Mouse (Mus musculus): ENCODE measurements around the gene Tmem82.

The Tmem82 gene

DNA sequence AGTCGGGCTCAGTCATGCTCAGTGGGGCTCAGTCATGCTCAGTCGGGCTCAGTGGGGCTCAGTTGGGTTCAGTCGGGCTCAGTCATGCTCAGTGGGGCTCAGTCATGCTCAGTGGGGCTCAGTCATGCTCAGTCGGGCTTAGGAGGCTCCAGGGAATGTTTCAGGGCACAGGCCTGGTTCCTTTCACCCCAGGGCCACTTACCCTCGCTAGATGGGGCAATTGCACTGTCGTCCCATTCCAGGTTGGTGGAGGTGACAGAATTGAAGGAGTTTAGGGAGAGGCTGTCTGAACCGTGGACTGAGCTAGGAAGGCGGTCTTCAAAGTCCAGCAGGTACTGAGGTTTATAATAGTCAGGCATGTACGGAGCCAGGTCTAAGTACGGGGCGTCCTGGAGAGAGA, 21.0 kb upstream of the Tmem82 start:
- no peak for DNase-seq

- DNase-seq = no peak
Measured at GRCm38 (mm10) chr4:141636693-141637092, 18.3 kb upstream of the Tmem82 start.

- no peak for DNase-seq
Measured at GRCm38 (mm10) chr4:141635991-141636390, 17.6 kb upstream of the Tmem82 start.

GRCm38 (mm10) chr4:141632111-141632873, 13.9 kb upstream of the Tmem82 start:
- DNase-seq = no peak

GRCm38 (mm10) chr4:141631250-141631649, 12.8 kb upstream of the Tmem82 start:
- DNase-seq = no peak

DNA sequence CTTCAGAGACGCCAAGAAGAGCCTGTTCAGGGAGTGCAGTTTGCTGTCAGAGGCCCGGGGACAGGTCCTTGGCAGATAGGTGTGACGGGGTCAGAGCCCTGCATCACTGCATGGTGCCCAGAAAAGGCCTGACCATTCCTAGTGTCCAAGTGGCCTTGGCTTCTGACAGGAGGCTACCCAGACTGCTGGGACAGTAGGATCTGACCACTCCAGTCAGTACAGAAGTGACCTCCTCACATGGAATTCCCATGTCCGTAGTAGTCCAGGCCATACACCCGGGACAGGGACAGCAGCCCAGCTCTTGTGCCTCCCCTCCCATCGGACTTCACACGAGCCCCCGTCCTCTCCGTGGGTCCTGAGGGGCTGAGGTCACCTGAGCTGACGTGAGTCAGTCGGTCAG, 11.6 kb upstream of the Tmem82 start:
- DNase-seq = no peak

DNA sequence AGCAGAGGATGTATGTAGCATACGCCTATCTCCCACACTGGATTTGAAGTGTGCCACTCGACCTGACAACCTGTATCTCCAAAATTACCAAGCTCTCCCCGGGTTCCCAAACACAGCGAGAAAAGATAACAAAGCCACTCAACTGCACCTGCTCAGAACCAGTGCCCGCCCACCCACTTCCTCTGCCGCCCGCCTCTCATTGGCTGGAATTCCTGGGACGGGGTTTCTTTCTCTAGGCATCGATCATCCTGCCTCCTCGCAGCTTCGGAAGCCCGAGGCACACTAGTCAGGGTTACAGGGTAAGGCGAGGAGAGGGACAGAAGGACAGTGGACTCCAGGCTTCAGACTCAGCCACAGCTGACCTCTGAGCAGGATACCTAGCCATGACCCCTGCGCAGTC, 10.2 kb upstream of the Tmem82 start:
- DNase-seq = no peak

DNA sequence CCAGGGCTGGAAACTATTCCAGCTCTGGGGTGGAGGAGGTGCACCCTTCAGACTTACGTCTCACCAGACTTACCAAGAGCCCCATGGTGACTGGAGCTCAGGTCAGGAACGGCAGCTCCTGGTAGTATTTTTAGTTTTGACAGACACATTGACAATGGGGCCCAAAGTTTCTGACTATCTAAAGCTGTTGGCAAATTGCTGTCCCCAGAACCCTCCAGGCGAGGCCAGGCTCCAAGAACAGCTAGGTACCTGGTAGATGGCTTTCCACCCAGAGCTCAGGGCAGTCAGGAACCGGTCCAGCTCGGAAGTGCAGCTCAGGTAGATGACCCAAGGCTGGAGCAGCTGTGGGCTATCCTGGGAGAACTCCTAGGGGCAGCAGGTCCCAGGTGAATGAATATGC, 9.1 kb upstream of the Tmem82 start:
- no peak for DNase-seq

DNA sequence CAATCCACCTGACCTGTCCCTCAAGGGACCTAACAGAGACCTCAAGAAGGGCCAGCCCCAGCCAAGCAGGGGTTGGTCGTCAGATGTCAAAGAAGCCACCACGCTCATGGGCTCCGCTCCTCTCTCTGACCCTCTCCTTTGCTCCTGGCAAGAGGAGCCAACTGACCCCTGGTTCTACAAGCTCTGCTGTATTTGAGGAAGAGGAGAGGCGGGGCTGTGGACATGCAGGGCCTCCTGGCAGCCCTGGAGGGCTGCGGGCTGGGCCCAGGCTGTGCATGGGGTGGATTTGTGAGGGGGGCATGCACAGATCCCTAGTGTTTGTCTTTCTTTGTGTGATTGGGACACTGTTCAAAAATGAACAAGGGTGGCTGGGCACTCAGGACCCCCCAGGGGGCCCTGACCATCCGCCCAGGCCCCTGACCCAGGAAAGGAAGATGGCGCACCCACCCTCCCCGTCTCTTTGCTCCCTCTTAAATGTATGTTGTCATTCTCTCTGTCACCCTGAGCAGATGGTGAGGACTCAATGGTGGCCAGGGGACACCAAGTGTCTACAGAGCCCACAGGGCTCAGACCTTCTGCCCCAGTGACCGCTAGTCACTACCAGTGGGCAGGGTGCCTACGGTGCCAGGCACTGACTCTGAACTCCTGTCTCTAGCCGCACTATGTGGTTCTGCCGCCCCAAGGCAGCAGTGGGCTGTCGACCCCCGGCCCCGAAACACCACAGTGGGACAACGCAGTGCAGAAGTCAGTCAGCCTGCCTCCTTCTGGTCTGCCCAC, 7.5 kb upstream of the Tmem82 start:
- DNase-seq = no peak

GRCm38 (mm10) chr4:141624983-141625773, 6.7 kb upstream of the Tmem82 start:
- DNase-seq = peak in 1 of 2 experiments; percentile 44

DNA sequence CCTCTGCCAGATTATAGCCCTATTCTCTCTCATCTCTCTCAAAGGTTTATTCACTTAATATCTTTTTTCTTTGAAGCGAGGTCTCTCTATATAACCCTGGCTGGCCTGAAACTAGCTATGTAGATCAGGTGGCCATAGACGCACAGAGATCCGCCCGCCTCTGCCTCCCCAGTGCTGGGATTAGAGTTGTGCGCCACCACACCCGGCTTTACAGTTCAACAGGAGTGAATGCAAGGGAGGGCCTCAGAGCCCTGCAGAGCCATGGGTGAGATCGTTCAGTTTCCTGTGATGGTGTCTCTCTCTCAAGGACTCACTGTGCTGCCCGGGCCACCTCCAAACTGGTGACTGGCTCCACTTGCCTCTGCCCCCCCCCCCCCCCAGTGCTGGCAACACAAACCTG, 5.7 kb upstream of the Tmem82 start:
- no peak for DNase-seq

- DNase-seq = no peak
Measured at GRCm38 (mm10) chr4:141623666-141624065, 5.2 kb upstream of the Tmem82 start, which contains the start of gene Slc25a34. Gene Slc25a34 (minus strand): TSS chr4:141623821.

DNA sequence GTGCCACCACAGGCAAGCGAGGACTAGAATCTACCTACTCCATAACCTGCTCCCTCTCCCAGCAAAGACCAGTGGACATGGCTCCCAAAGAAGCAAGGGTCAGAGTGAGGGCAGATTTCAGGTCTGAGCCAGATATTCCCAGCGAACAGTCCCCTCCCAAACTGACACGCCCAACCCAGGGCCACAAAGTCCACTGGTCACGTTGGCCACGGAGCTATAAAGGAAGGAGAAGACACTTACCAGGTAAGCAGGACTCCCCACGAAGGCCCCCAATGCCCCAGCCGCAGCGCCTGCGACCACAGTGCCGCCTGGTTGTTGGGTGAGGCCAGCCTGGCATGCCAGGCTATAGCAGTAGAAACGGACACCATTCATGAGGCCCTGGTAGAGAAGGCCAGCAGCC, 4.6 kb upstream of the Tmem82 start:
- DNase-seq = no peak

GRCm38 (mm10) chr4:141622580-141622979, 4.1 kb upstream of the Tmem82 start:
- DNase-seq = no peak

DNA sequence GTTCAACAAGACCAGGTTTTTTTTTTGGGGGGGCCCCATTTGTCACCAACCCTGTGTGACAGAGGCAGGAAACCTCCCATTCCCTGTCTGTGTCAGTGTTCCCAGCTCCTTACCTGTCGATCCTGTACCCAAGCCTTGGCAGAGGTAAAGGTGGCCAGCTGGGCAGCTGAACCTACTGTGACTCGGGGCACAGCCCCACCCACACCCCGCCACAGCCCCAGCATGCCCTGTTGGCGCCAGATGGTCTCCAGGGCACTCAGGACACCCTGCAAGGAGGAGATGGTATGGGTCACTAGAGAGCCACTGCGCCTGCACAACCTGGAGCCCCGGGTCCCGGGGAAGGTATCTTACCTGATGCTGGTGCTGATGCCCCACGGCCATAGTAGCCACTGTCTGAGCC, 3.7 kb upstream of the Tmem82 start:
- DNase-seq = no peak

DNA sequence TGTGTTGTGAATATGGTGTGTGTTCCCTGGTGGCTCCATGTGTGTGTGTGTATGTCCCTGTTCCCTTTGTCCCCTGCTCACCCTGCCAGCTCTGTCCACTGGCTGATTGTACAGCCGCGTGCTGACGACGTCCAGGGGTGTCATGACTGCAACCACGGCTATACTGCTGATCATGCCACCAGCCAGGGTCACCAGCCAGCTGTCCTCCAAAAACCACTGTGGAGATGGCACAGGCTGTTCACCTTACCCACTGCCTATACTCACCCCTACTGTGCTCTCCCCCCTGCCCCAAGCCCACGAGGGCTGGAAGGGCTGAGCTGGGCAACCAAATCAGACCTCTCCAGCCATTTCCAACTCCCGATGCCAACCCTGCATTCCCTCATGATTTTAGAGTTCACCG, 2.9 kb upstream of the Tmem82 start:
- DNase-seq = no peak

DNA sequence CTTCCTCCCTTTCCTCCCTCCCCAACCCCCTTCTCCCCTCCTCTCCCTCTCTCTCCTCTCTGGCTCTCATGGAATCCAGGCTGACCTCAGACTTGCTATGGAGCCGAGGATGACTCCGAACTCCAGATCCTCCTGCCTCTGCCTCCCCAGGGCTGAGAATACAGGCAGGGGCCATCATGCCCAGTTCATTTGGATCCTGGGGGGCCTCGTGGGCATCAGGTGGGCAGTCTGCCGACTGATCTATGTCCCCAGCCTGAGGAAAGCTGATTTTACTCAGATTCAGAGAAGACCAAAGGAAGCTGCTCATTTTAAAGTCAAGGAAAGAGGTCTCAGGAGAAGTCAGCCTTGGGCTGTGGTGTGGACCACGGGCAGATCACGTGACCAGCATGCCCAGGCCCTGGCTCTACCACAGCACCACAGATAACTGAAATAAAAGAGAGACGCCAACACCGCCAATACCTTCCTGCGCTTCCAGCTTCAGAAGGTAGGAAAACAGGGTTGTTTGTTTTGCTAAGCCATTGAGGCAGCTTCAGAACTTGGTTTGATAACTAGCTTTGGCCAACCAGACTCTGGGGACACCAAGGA, 958 bp upstream of the Tmem82 start:
- no peak for DNase-seq

GRCm38 (mm10) chr4:141617863-141618564, 419 bp downstream of the Tmem82 start:
- peak in 1 of 2 experiments; percentile 26 for DNase-seq

GRCm38 (mm10) chr4:141617299-141617698, 1.1 kb downstream of the Tmem82 start:
- peak; percentile 50 to 71 for DNase-seq

- DNase-seq = no peak
Measured at GRCm38 (mm10) chr4:141616811-141617210, 1.6 kb downstream of the Tmem82 start.

GRCm38 (mm10) chr4:141614946-141615345, 3.5 kb downstream of the Tmem82 start:
- DNase-seq = no peak

DNA sequence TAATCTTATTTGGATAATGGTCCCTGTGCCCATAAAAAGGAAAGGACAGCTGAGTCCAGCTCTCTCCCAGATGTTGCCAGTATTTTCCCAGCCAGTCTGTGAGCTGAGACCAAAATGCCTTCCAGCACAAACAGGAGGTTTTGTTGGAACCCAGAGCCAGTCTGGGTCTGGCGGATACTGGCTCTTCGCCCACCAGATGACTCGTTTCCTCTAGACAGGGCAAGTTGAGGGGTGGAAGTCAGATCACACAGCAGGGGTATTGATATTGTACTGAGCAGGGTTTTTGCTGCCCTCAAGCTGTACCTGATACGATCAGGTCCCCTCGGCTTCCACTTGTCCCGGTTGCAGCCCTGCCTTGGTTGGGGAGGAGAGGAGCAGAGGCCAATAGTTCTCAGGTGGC, 8.9 kb downstream of the Tmem82 start:
- no peak for DNase-seq
